Mouse (Mus musculus) CH12.LX (cell line): ENCODE measurements at regions not wholly inside any gene's neighbourhood (a gene's known extent, or its start where the extent isn't known, plus 50 kb on each side); places are given as distances from the start of the nearest gene placed in this dataset.

Experiments used
- DNase-seq: peaks from one replicate; pipeline ENCODE4 v3.0.0-alpha.2; 2013; ENCODE audit errors: extremely low read depth
- H3K27ac ChIP-seq: 2 replicates; pipeline ENCODE4 v1.5.1; 2012; ENCODE audit warnings: low read depth, mild to moderate bottlenecking, control low read depth, moderate library complexity; ENCODE audit not compliant: insufficient read depth
- H3K27me3 ChIP-seq: replicated peaks from 2 replicates; pipeline ENCODE3; 2012; ENCODE audit warnings: inconsistent platforms
- H3K36me3 ChIP-seq, 2 experiments: replicated peaks in 1 of 2; 2 replicates each; pipeline versions ENCODE3 to v1.6.1; 2012; ENCODE audit warnings: inconsistent platforms in 1 of 2, low read length in 1 of 2, mild to moderate bottlenecking in 1 of 2, mixed read lengths in 1 of 2, moderate library complexity in 1 of 2; ENCODE audit not compliant: control insufficient read depth in 1 of 2, insufficient read depth in 1 of 2
- H3K4me1 ChIP-seq, 2 experiments: 2 replicates each; pipeline ENCODE4 v1.6.1; 2012; ENCODE audit warnings: inconsistent platforms in 1 of 2, moderate library complexity in 1 of 2; ENCODE audit not compliant: insufficient read depth in 2 of 2, control insufficient read depth in 1 of 2
- H3K4me2 ChIP-seq: 2 replicates; pipeline ENCODE4 v1.6.1; 2012; ENCODE audit warnings: low read depth, mild to moderate bottlenecking, control low read depth; ENCODE audit not compliant: poor library complexity, insufficient read depth, severe bottlenecking
- H3K4me3 ChIP-seq, 3 experiments: fragments of 150-350 bp in 1 of 3; sonication (generic) in 1 of 3; replicated peaks in 1 of 3; 2 replicates each; pipeline versions ENCODE3 to v1.5.1; 2011 to 2012; ENCODE audit warnings: low read depth in 2 of 3, low read length in 2 of 3, mild to moderate bottlenecking in 2 of 3, moderate library complexity in 2 of 3, control low read depth in 1 of 3, improper control_type of control experiment in 1 of 3, inconsistent platforms in 1 of 3, mixed read lengths in 1 of 3; ENCODE audit not compliant: poor library complexity in 1 of 3
- H3K79me2 ChIP-seq: replicated peaks from 2 replicates; pipeline ENCODE4 v1.6.1; 2012; ENCODE audit warnings: mild to moderate bottlenecking, moderate library complexity; ENCODE audit not compliant: control insufficient read depth, poor library complexity, insufficient read depth, severe bottlenecking; ENCODE audit errors: extremely low read depth
- H3K9ac ChIP-seq: 2 replicates; pipeline ENCODE4 v1.6.1; 2012; ENCODE audit warnings: low read depth, mild to moderate bottlenecking, control low read depth, moderate library complexity; ENCODE audit not compliant: insufficient read depth
- H3K9me3 ChIP-seq: replicated peaks from 2 replicates; pipeline ENCODE3; 2012; ENCODE audit warnings: low read length, inconsistent platforms, mixed read lengths
- CHD1 ChIP-seq: IDR thresholded peaks from 2 replicates; pipeline ENCODE4 v1.6.1; 2012; ENCODE audit warnings: low read depth, low read length, improper control_type of control experiment, inconsistent platforms
- E2F4 ChIP-seq: IDR thresholded peaks from 2 replicates; pipeline ENCODE4 v1.6.1; 2011; ENCODE audit warnings: low read depth, low read length, improper control_type of control experiment; ENCODE audit not compliant: insufficient replicate concordance
- ELF1 ChIP-seq: IDR thresholded peaks from 2 replicates; pipeline ENCODE4 v1.6.1; 2014; ENCODE audit warnings: low read depth, mild to moderate bottlenecking, inconsistent platforms, low read length, improper control_type of control experiment
- EP300 ChIP-seq: IDR thresholded peaks from 2 replicates; pipeline ENCODE4 v1.6.1; 2011; ENCODE audit warnings: low read length, improper control_type of control experiment
- ETS1 ChIP-seq: conservative IDR thresholded peaks from 2 replicates; pipeline ENCODE4 v1.6.1; 2012; ENCODE audit warnings: low read depth, mild to moderate bottlenecking, inconsistent platforms, low read length, improper control_type of control experiment, moderate library complexity
- GABPA ChIP-seq: IDR thresholded peaks from 2 replicates; pipeline ENCODE4 v1.6.1; 2012; ENCODE audit warnings: low read depth, low read length, improper control_type of control experiment, inconsistent platforms; ENCODE audit not compliant: insufficient replicate concordance
- HCFC1 ChIP-seq: IDR thresholded peaks from 2 replicates; pipeline ENCODE4 v1.6.1; 2012; ENCODE audit warnings: low read depth, mild to moderate bottlenecking, inconsistent platforms, low read length, improper control_type of control experiment
- JUND ChIP-seq: conservative IDR thresholded peaks from 2 replicates; pipeline ENCODE4 v1.6.1; 2011; ENCODE audit warnings: low read depth, low read length, improper control_type of control experiment
- MAFK ChIP-seq: IDR thresholded peaks from 2 replicates; pipeline ENCODE4 v1.6.1; 2011; ENCODE audit warnings: low read length, improper control_type of control experiment; ENCODE audit not compliant: insufficient replicate concordance
- MAX ChIP-seq: IDR thresholded peaks from 2 replicates; pipeline ENCODE4 v1.6.1; 2011; ENCODE audit warnings: low read length, improper control_type of control experiment
- MEF2A ChIP-seq: IDR thresholded peaks from 2 replicates; pipeline ENCODE4 v1.6.1; 2014; ENCODE audit warnings: low read depth, mild to moderate bottlenecking, inconsistent platforms, low read length, improper control_type of control experiment, borderline replicate concordance
- NRF1 ChIP-seq: IDR thresholded peaks from 2 replicates; pipeline ENCODE4 v1.6.1; 2014; ENCODE audit warnings: low read depth, mild to moderate bottlenecking, inconsistent platforms, low read length, improper control_type of control experiment, moderate library complexity
- POLR2A ChIP-seq: IDR thresholded peaks from 2 replicates; pipeline ENCODE4 v1.6.1; 2011; ENCODE audit warnings: low read depth, mild to moderate bottlenecking, improper control_type of control experiment, low read length
- POLR2AphosphoS2 ChIP-seq: IDR thresholded peaks from 2 replicates; pipeline ENCODE4 v1.6.1; 2011; ENCODE audit warnings: low read depth, low read length, improper control_type of control experiment
- RCOR1 ChIP-seq: conservative IDR thresholded peaks from 2 replicates; pipeline ENCODE4 v1.6.1; 2012; ENCODE audit warnings: low read depth, mild to moderate bottlenecking, inconsistent platforms, low read length, improper control_type of control experiment
- USF1 ChIP-seq: IDR thresholded peaks from 2 replicates; pipeline ENCODE4 v1.6.1; 2014; ENCODE audit warnings: low read depth, mild to moderate bottlenecking, inconsistent platforms, low read length, improper control_type of control experiment
- ZC3H11A ChIP-seq: IDR thresholded peaks from 2 replicates; pipeline ENCODE4 v1.6.1; 2012; ENCODE audit warnings: low read depth, mild to moderate bottlenecking, inconsistent platforms, low read length, improper control_type of control experiment
- ZKSCAN1 ChIP-seq: IDR thresholded peaks from 2 replicates; pipeline ENCODE4 v1.6.1; 2012; ENCODE audit warnings: low read depth, inconsistent platforms, low read length, improper control_type of control experiment, borderline replicate concordance
- dilution Hi-C: fragments of 300-500 bp; cut with MboI; formaldehyde crosslinking; loops from 2 replicates; pipeline ENCODE4 v1.14.3; 2020; ENCODE audit warnings: low sequenced_read_pairs; ENCODE audit not compliant: extremely low pct_unique_long_range_greater_than_20kb, extremely low pct_ligation_motif_present
- in situ Hi-C: fragments of 300-500 bp; cut with MboI; formaldehyde crosslinking; loops from 3 replicates; pipeline ENCODE4 v1.14.3; 2019; ENCODE audit warnings: low sequenced_read_pairs, low pct_ligation_motif_present, low pct_unique_long_range_greater_than_20kb, mixed read lengths

DNA sequence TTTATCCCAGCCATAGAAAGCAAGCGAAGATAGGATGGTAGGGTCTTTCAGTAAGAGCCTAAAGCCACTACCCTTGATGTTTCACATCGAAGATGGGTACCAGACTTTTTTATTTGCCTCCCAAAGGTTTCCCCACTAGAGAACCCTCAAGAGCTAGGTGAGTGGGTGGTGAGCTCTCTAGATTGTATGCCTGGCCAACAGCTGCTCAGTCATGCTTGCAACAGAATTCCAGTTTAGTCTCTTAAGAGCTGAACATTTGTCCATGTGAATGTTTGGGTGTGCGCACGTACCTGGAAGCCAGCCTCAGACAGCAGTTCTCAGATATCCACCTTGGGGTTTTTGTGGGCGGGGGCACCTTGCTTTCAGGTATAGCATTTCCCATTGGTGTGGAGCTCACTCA lies 218.5 kb downstream of the Suds3 start:
- no peak overlapping the region for H3K4me3 ChIP-seq
- H3K9me3 ChIP-seq, result peaks cover 94% of the 10 kb centered on the region
- dilution Hi-C loops (no loop called here), in situ Hi-C loops (no loop called here)
- H3K4me1 ChIP-seq, result no peaks in the 10 kb centered on the region
- no peaks in the 10 kb centered on the region for H3K36me3 ChIP-seq
- H3K27ac ChIP-seq, result no peak overlapping the region
- H3K9ac ChIP-seq, result no peak overlapping the region
- no peaks in the 10 kb centered on the region for H3K79me2 ChIP-seq
- TF ChIP-seq MAX (no peak), POLR2A (no peak), ZC3H11A (no peak), RCOR1 (no peak), MEF2A (no peak), POLR2AphosphoS2 (no peak), NRF1 (no peak), EP300 (no peak), USF1 (no peak), GABPA (no peak), MAFK (no peak), E2F4 (no peak), HCFC1 (no peak), ELF1 (no peak)
- no peak overlapping the region for H3K4me2 ChIP-seq
- no peaks in the 10 kb centered on the region for H3K27me3 ChIP-seq
- no peak for DNase-seq

- in situ Hi-C loops (no loop called here), dilution Hi-C loops (no loop called here)
- no peak for DNase-seq
- Histone ChIP-seq H3K4me1 (no peaks in the 10 kb centered on the region), H3K9ac (no peak overlapping the region), H3K27me3 (no peaks in the 10 kb centered on the region), H3K27ac (no peak overlapping the region), H3K9me3 (peaks cover 95% of the 10 kb centered on the region), H3K4me2 (no peak overlapping the region), H3K36me3 (no peaks in the 10 kb centered on the region), H3K4me3 (no peak overlapping the region), H3K79me2 (no peaks in the 10 kb centered on the region)
- TF ChIP-seq CHD1, result no peak
- no peak for TF ChIP-seq JUND
- no peak for TF ChIP-seq EP300
- no peak for TF ChIP-seq ZKSCAN1
- no peak for TF ChIP-seq NRF1
- TF ChIP-seq E2F4, result no peak
- TF ChIP-seq RCOR1, result no peak
- no peak for TF ChIP-seq ETS1
- no peak for TF ChIP-seq ELF1
- TF ChIP-seq HCFC1, result no peak
These were observed 220.7 kb downstream of the Suds3 start for GRCm38 (mm10) chr5:116895036-116895783.
